Mouse (Mus musculus) adrenal gland, postnatal 10 days (tissue): ENCODE measurements around the gene Arfip2. TPM values are rescaled to one million over a fixed set of nuclear protein-coding genes. Genes with fewer than 3 reads are reported as not detected.

Source experiments
- DNase-seq: peaks from one replicate; pipeline ENCODE4 v3.0.0; 2021; ENCODE audit warnings: mixed read lengths
- total RNA-seq, 2 experiments: library from RNA; stranded (reverse); gene quantifications; 2 replicates each; pipeline ENCODE4 v1.2.3; 2021

Gene Arfip2
- total RNA-seq, 2 experiments from 2014 or later: 48.3 to 57.8 TPM

GRCm38 (mm10) chr7:105614400-105614799, 25.8 kb downstream of the Arfip2 start:
- no peak for DNase-seq

GRCm38 (mm10) chr7:105611767-105612166, 28.4 kb downstream of the Arfip2 start:
- DNase-seq: no peak

GRCm38 (mm10) chr7:105608467-105608866, 31.7 kb downstream of the Arfip2 start:
- no peak for DNase-seq

- DNase-seq: peak; percentile 87
Observed at GRCm38 (mm10) chr7:105602860-105603623, 37.2 kb downstream of the Arfip2 start.

- no peak for DNase-seq
Observed at GRCm38 (mm10) chr7:105590097-105590496, 50.1 kb downstream of the Arfip2 start.

GRCm38 (mm10) chr7:105588325-105588912, 51.8 kb downstream of the Arfip2 start:
- no peak for DNase-seq

Other genes starting within 250 kb of the Arfip2 start
- 10 to 100 TPM; 24.3 to 29.4 TPM for gene Fam160a2, start 240.4 kb downstream of the Arfip2 start, total RNA-seq
- gene Cnga4, start 235.8 kb downstream of the Arfip2 start, total RNA-seq: not detected
- gene Cckbr, start 214.7 kb downstream of the Arfip2 start, total RNA-seq: under 1 TPM in 1 of 2 experiments, not detected in 1; 0.12 TPM
- 10 to 100 TPM; 48.6 to 49.5 TPM for gene Cavin3, start 158.1 kb downstream of the Arfip2 start, total RNA-seq
- gene Smpd1, start 86.1 kb downstream of the Arfip2 start, total RNA-seq: 10 to 100 TPM; 59.2 to 68.1 TPM
- 10 to 100 TPM; 19.6 to 25.2 TPM for gene Apbb1, start 58.8 kb downstream of the Arfip2 start, total RNA-seq
- 100 to 1,000 TPM; 313 to 789 TPM for gene Hpx, start 40.3 kb downstream of the Arfip2 start, total RNA-seq
- gene Trim3, start 6.8 kb downstream of the Arfip2 start, total RNA-seq: 10 to 100 TPM; 32.5 to 45.1 TPM
- gene Timm10b, start 360 bp downstream of the Arfip2 start, total RNA-seq: 100 to 1,000 TPM; 129 to 132 TPM
- gene Gm45799, start 136 bp upstream of the Arfip2 start, total RNA-seq: 10 to 100 TPM in 1 of 2 experiments, 1 to 10 TPM in 1; 6.3 to 10.4 TPM
- 1 to 10 TPM; 3.0 to 4.7 TPM for gene Dnhd1, start 10.4 kb upstream of the Arfip2 start, total RNA-seq
- gene Ilk, start 96.2 kb upstream of the Arfip2 start, total RNA-seq: 100 to 1,000 TPM; 135 to 139 TPM
- gene Rrp8, start 97.0 kb upstream of the Arfip2 start, total RNA-seq: 10 to 100 TPM; 15.3 to 17.6 TPM
- gene Taf10, start 103.9 kb upstream of the Arfip2 start, total RNA-seq: 100 to 1,000 TPM; 167 to 172 TPM
- gene Tpp1, start 111.8 kb upstream of the Arfip2 start, total RNA-seq: 10 to 100 TPM; 65.5 to 68.8 TPM
- 10 to 100 TPM; 11.8 to 17.1 TPM for gene Dchs1, start 147.2 kb upstream of the Arfip2 start, total RNA-seq
- 100 to 1,000 TPM; 208 to 232 TPM for gene Mrpl17, start 170.7 kb upstream of the Arfip2 start, total RNA-seq